Mouse (Mus musculus) gastrocnemius, adult 18-20 months (tissue): ENCODE results near the gene Ap2b1. TPM values are rescaled to one million over a fixed set of nuclear protein-coding genes. Genes with fewer than 3 reads are reported as not detected.

Experiments
- DNase-seq: peaks from one replicate; pipeline ENCODE4 v3.0.0; 2021; ENCODE audit warnings: low spot score
- total RNA-seq, 2 experiments: library from RNA; stranded (reverse); gene quantifications; 2 replicates each; pipeline ENCODE4 v1.2.3; 2021

Gene Ap2b1
- total RNA-seq, 2 experiments from 2014 or later = 34.6 to 35.0 TPM

DNA sequence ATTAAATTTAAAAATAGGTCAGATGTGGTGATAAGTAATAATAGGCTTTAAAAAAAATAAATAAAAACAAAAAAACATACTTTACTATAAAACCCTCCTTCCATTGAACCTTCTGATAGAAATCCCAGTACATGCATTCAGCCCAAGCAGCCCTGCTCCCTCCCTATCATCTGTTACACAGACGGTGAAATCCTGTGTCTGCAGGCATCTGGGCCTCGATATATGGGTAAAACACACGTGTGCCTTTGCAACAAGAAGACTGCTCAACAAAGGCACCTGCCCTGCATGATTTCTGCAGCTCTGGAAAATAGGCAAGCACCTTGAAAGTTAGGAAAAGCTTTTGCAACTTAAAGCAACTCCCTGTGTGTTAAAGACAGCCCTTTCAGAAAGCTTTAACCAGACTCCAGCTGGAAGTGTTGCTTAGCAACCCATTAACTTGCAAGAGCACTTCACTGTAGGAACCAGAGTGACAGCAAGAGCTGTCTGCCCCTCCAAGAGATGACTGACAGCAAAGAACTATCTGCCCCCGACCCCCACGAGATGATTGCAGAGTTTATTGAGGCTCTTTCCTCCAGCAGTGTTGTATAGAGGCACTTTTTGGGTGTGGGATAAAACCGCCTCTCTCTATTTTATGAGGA is 96.1 kb downstream of the Ap2b1 start:
- no peak for DNase-seq

DNA sequence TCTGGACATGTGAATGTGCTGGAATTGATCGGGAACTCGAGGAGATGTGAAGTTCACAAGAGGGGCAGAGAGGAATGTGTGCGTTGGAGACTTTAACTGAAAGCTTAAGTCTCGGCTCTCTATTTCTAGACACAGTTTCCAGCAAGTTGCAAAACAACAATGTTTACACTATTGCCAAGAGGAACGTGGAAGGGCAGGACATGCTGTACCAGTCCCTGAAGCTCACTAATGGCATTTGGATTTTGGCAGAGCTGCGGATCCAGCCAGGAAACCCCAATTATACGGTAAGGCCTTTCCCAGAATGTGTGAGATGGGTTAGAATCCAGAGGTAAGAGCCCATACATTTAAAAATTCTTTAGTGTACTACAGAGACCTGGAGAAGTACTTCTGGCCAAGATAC is 98.8 kb downstream of the Ap2b1 start:
- no peak for DNase-seq

DNA sequence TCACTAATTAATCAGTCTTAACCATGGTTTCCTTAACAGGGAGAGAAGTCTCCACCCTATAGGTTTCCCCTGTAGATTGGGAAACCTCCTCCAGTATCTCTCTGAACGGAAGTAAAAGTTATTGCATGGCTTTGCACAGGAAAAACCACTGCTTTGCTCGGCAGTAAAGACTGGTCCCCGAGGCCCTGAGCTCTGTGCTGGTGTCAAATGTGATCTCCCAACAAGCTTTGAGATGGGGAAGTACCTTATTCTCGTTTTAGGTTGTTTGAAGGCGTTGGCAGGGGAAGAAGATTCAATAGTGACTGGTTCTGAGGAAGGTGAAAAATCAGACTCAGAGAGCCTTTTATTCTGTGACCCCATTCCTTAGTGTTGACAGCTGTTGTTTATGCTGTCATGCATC is 99.9 kb downstream of the Ap2b1 start:
- no peak for DNase-seq

DNA sequence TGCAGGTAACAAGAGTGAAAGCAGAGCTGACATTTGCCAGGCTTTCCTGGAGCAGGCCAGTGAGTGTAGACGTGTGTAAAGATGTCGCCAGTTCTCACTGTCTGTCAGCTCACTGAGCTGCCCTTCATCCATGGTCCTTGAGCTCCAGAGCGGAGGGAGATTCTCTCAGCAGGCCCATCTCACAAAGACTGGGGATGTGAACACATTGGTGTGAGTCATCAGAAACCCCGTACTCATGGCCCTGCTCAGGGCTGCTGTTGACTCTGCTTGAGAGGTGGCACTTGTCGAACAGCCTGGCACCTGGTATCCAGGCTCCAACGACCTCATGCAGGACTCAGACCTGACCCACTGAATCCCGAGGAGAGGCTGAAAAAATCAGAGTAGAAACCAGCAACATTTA is 105.0 kb downstream of the Ap2b1 start:
- no peak for DNase-seq

DNA sequence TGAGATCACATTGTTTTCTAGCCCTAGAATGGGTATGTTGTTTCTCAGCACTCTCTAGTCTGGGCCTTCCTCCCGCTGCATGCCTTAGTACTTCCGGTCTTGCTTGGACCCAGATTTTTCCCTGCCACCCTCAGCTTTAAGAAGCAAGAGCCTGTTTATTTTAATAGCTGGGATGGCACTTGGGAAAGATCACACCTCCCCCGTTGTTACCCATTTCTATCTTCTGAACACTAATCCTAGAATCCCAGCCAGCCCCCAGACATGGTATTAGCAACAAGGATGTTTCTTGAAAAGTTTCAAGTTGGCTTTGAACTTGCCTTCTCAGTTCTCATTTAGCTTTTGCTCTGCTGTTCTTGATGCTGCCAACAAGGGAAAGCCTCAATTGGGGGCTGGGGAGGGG is 107.6 kb downstream of the Ap2b1 start:
- DNase-seq = no peak

DNA sequence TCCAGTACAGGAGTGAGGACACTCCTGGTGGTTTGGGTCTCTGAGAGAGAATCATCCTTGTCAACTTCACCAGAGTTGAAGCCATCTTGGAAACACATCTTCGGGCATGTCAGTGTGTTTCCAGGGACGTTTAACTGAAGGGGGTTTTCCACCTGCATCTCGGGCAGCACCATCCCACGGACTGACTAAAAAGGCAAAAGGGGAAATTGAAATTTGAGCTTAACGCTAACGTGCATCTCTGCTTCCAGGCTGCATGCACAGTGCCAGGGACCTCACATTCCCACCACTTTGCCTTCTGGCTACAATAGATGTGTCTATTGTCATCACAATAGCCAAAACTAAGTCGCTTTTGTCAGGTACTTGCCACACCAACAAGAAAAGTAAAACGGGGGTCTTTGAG is 109.4 kb downstream of the Ap2b1 start:
- no peak for DNase-seq

DNA sequence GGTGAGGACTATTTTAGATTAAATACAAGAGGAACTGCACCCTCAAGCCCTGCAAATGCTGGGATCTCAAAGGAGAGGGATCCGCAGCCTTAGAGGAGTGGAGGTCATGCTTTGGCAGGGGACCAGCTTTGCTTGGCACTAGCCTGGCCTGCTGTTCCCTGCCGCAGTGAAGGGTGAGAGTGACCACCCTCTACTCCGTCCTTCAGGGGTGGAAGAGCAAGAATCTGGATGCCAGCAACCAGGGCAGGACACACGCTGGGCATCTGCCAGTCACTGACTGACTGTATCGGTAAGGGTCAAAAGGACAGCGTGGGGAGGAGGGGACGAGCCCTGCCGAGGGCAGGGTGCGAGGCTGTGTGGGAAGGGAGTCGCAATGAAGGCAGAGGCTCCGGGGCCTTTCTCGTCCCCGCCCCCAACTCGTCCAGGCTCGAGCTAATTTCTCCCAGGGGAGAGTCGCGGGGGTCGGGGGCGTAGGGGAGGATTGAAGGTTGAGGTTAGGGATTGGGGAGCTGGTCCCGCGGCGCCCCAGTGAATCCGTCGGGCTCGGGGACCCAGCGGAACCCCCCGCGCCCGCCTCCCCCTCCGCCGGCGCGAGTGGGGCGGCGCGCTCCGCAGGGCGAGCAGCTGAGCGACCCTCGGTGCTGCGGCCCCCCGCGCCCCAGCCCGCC is 110.4 kb downstream of the Ap2b1 start, which contains the start of gene Rasl10b:
Gene Rasl10b, plus strand, starts transcription at position 51 of the 668 bp plus-strand sequence.
- DNase-seq = no peak

DNA sequence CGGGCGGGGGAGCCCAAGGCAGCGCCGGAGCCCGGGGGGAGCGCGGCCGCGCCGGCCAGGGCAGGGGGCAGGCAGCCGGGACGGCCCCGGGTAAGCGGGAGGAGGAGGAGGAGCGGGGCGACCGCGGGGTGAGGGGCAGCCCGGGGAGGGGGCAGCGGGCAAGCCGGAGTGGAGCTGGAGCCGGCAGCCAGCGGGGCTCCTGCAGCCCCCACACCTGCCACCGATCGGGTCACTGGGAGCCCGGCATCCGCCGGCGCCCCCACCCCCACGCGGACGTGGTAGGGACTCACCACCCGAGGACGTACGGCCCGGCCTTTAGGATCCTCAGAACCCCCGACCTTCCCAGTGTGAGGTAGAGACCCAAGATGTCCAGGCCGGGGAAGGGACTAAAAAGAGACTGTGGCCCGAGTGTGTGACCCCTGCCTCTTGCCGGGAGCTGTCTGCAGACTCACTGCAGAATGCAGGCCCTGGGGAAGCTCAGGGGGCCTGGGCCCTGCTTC is 111.0 kb downstream of the Ap2b1 start:
- no peak for DNase-seq

DNA sequence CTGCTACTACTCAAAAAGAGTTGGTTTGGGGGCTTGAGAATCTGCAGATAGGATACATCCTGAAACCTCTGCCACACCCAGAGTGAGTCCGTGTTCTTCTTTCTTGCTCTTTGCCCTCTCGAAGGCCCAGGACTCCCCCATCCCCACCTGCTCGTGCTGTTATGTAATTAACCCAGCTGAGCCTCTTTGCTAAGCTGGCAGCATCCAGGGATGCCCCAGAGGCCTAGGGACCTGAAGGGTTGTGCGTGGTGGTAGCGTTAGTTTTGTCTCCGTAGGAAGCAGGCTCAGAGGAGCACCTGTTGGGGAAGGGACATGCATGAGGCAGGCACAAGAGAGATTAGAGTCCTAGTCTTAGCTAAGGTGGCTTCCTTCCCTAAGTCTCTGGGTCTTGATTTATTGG is 111.7 kb downstream of the Ap2b1 start:
- DNase-seq = no peak

DNA sequence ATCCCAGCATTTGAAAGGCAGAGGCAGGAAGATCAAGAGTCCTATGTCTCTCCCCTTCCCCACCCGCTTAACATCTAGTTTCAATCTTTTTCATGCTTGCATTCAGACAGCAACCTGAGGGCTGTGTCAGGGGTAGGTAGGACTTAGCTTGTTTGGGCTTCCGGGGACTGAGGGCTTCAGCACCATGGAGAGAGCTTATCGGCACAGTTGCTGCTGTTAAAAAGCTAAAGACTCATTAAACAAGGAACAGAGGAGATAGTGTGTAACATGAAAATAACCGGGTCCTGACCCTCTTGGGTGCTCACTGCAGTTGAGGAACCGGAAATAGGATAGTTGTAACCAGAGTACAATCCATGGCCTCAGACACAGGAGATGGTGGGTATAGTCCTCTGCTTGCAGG is 118.3 kb downstream of the Ap2b1 start:
- no peak for DNase-seq

DNA sequence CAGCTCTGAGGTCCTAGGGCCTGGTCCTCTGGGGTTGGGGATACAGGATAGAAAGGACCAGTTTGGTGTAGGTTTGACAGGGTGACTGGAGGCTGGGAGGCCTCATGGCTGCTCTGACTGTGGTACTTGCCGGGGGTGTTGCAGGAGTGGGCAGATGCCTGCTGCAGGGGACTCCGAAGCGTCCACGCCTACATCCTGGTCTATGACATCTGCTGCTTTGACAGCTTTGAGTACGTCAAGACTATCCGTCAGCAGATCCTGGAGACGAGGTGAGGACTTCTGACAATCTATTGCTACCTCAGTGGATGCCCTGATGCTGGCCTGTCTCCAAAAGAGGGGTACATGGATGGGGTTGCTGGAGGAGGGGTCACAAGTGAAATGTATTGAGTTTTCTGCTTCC is 118.9 kb downstream of the Ap2b1 start:
- no peak for DNase-seq

DNA sequence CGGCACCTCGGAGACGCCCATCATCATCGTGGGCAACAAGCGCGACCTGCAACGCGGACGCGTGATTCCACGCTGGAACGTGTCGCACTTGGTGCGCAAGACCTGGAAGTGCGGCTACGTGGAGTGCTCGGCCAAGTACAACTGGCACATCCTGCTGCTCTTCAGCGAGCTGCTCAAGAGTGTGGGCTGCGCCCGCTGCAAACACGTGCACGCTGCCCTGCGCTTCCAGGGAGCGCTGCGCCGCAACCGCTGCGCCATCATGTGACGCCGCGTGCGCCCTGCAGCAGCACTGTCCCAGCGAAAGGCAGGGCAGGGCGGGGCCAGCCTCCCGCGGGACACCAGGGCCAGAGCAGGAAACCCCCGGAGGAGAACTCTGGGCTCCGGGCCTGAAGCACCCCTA is 119.7 kb downstream of the Ap2b1 start:
- DNase-seq = no peak

DNA sequence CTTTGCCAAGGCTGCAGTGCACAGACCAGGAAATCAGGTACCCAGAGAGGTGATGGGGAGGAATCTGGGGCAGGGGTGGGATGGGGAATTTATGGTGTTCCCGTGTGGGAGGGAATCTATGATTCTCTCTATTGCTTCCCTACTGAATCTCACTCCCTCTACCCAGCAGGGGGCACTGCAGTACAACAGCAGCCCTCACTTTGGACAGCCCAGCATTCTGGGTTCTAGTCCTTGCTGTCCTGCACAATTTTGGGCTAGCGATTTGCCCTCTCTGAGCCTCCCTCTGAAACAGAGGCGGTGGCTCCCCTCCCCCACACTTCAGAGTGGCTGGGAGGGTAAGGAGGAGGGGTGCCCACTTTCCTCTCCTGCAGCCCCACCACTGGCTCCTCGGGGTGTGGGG is 121.5 kb downstream of the Ap2b1 start:
- DNase-seq = no peak

DNA sequence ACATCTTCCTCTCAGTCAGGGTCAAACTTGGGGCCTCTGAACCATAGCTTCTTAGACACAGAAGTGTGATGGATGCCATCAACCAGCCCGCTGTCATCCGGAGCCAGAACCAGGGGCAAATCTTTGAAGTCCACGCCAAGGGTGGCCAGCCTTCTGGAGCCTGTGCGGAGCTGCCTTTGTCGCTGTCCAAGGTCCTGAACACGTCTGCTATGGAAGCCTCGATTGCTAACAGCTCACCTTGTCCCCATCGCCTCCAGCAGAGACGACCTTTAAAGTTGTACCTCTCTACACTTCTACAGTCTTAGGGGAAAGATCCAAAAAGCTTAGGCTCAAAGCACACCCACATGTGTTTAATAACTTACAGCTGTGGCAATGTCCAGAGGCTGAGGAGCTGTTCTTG is 122.5 kb downstream of the Ap2b1 start:
- DNase-seq = peak; percentile 54

DNA sequence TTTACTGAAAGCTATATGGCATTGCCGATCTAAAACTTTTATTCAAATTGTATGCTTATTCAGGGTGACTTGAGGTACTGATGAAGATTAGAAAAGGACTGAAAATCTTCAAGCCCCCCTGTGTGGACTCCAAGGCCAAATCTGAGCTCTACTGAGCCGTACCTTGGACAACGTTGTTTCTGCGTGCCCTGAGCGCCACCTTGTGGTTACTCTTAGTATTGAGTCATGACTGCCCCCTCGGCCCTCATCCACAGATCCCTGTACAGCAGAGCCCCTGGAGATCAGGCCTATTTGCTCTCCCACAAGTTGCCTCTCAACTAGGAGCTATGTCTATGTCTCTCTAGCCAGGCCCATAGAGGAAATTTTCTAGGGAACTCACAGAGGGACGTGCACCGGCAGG is 125.9 kb downstream of the Ap2b1 start:
- peak; percentile 73 for DNase-seq

DNA sequence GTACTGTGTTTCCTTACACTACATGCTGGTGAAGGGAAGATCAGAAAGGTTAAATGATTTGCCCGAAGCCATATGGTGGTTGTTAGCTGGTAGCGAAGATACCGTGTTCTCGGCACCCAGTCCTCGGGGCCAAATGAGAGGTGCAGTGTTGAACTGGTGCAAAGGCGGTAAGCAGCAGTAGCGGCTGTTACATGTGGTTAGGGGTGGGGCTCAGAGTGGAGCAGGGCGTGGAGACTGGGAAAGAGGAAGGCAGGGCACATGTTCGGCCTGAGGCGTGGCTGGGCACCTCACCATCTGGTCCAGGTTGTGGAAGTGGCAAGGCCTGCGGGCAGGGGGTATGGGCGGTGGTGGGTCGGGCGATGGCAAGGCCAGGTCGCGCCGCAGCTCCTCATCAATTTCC is 128.1 kb downstream of the Ap2b1 start:
- no peak for DNase-seq

DNA sequence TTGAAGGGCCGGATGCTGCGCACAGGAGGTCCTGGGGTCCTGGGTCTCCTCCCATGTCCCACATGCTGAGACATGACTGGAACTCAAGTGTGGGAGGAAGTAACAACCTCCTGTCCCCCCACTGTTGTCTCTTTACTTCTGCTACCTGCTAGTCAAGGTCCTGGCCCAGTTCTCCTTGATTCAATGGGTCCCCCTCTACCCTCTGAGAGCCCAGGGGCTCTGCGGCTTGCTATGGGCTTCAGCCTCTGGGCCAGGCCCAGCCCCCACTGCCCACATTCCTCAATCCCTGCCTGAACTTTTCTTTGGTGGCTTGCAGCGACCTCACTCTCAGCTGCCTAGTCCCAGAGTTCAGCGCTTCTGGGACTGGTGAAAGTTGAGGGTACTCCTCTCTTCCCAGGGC is 130.5 kb downstream of the Ap2b1 start, which contains the start of gene Gas2l2:
Gene Gas2l2, minus strand, starts transcription at position 101 of the 400 bp plus-strand sequence.
- no peak for DNase-seq

DNA sequence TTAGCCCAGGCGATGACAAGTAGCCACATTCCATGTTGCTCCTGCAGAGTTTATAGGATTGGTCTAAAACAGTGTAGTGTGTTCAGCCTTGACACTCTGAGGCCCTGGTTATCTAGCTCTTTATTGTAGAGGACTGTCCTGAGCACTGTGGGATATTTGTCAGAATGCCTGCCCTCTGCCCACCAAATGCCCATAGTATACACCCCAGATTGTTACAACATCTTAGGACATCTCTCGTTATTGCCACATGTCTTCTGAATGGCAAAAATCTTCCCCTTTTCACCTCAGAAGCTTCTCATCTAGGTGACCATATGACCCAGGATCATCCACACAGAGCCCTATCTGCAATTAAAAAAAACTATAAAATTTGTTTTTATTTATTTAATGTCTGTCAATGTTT is 133.7 kb downstream of the Ap2b1 start:
- no peak for DNase-seq

DNA sequence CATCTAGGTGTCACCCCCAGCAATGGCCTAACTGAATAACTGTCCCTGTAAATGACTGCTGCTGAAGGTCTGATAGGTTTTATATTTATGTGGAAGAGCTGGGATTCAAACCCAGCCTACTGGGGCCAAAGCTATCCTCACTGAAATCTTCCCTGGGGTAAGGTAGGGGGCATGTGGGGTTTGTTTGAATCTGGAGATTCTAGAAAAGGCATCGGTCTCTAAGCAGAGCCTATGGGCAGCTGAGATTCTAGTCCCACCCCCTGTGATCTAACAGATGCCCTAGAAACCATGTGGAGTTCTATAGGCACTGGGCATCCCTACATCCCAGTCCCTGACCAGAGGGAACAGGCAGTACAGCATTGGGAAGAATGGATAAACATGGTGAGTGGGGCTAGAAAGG is 138.6 kb downstream of the Ap2b1 start, which contains the start of gene 1700020L24Rik:
Gene 1700020L24Rik, plus strand, starts transcription at position 301 of the 400 bp plus-strand sequence.
- DNase-seq = no peak

DNA sequence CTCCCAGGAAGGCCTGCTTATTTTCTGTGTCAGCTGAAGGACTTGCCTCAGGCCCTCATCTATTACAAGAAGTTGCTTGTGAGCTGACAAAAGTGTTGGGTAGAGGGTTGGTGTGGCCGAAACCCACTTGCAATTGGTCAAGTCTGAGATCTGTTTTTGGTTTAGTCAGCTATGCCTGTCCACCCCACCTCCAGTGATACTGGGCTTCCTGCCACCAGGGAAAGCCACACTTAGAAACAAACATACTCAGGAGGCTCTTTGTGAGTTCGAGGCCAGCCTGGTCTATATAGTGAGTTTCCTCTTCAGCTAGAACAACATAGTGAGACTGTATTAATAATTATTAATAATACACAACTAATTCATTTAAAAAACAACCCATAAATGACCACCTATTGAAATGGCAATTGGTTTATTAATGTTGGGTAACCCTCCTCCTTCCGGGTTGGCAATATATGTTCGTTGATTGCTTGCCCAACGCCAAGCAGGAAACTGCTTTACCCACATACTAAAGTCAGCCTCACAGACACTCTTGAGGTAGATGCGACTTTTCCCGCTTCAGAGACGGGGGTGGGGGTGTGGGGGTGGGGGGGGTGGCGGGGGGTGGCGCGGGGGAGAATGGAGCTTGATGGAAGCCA is 140.7 kb downstream of the Ap2b1 start:
- no peak for DNase-seq

DNA sequence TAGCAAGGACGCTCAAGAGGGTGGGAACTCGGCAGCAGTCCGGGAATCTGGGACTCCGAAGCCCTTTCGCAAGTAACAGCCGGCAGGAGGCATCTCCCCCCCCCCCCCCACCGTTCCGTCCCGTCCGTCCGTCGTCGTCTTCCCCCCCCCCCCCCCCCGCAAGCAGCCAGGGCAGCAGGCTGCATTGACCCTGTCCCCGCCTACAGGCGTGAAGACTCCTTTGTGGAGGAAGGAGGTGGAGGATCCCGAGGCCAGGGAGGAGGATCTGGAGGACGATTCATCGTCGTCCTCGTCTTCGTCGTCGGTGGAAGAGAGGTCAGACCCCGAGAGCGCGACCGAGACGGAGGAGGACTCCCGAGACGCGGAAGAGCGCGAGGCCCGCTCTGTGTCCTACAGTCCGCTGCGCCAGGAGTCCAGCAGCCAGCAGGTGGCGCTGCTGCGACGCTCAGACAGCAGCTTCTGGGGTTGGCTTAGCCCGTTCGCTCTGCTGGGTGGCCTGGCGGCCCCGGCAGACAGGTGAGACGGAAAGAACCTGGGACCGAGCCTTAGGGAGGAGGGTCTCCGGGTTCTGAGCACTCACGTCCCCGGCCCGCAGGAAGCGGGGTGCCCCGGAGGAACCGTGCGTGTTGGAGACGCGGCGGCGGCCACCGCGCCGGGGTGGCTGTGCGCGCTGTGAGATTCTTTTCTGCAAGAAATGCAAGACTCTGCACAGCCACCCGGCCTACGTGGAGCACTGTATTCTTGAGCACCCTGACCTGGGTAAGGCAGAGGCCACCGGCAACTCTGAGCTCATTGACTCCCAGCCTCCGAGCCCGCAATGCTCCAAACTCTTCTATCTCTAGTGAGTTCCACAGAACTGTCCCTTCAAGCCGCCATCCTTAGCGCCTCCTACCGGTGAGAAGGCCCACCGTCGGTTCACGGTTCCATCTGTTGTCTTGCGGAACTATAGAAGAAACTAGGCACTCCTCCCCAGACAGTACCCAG is 141.5 kb downstream of the Ap2b1 start:
- DNase-seq = peak; percentile 80
